Mouse (Mus musculus) telencephalon, adult 2 months (tissue): ENCODE results near the gene Pld5.

Experiments used
- DNase-seq: peaks from one replicate; pipeline ENCODE4 v3.0.0-alpha.2; 2011; ENCODE audit warnings: low read depth, low spot score

The Pld5 gene

GRCm38 (mm10) chr1:176274667-176275610 lies at the start of gene Pld5:
Pld5 (minus strand) TSS chr1:176275312.
- DNase-seq, result no peak

- peak; percentile 24 for DNase-seq
These were observed 40.0 kb upstream of the Pld5 start for GRCm38 (mm10) chr1:176315063-176315462.

GRCm38 (mm10) chr1:176310174-176310573 lies 35.1 kb upstream of the Pld5 start:
- DNase-seq, result no peak

GRCm38 (mm10) chr1:176289396-176289795 lies 14.3 kb upstream of the Pld5 start:
- DNase-seq, result no peak

GRCm38 (mm10) chr1:176275611-176275980 lies 484 bp upstream of the Pld5 start:
- no peak for DNase-seq

GRCm38 (mm10) chr1:176248717-176249030 lies 26.4 kb downstream of the Pld5 start:
- peak; percentile 11 for DNase-seq

- peak; percentile 8 for DNase-seq
These were observed 27.0 kb downstream of the Pld5 start for GRCm38 (mm10) chr1:176247885-176248716.

GRCm38 (mm10) chr1:176239199-176239598 lies 35.9 kb downstream of the Pld5 start:
- DNase-seq, result no peak

GRCm38 (mm10) chr1:176223794-176224193 lies 51.3 kb downstream of the Pld5 start:
- no peak for DNase-seq

GRCm38 (mm10) chr1:176223196-176223595 lies 51.9 kb downstream of the Pld5 start:
- DNase-seq, result no peak

GRCm38 (mm10) chr1:176218217-176218616 lies 56.9 kb downstream of the Pld5 start:
- no peak for DNase-seq

GRCm38 (mm10) chr1:176213645-176214221 lies 61.4 kb downstream of the Pld5 start:
- DNase-seq, result no peak

- no peak for DNase-seq
These were observed 62.0 kb downstream of the Pld5 start for GRCm38 (mm10) chr1:176212922-176213644.

- DNase-seq, result no peak
These were observed 64.3 kb downstream of the Pld5 start for GRCm38 (mm10) chr1:176210803-176211202.

GRCm38 (mm10) chr1:176208014-176208413 lies 67.1 kb downstream of the Pld5 start:
- no peak for DNase-seq

- no peak for DNase-seq
These were observed 72.8 kb downstream of the Pld5 start for GRCm38 (mm10) chr1:176202360-176202759.

GRCm38 (mm10) chr1:176197036-176197766 lies 77.9 kb downstream of the Pld5 start:
- DNase-seq, result no peak

GRCm38 (mm10) chr1:176196341-176196740 lies 78.8 kb downstream of the Pld5 start:
- DNase-seq, result no peak

- DNase-seq, result no peak
These were observed 80.4 kb downstream of the Pld5 start for GRCm38 (mm10) chr1:176194727-176195126.

- no peak for DNase-seq
These were observed 91.1 kb downstream of the Pld5 start for GRCm38 (mm10) chr1:176183991-176184390.

- no peak for DNase-seq
These were observed 100.1 kb downstream of the Pld5 start for GRCm38 (mm10) chr1:176174971-176175370.
